Mouse (Mus musculus) thymus, adult 2 months (tissue): Measurements from ENCODE around the gene Actn1.

Experiments
- CTCF ChIP-seq: fragments of 200-500 bp; IDR thresholded peaks from 2 replicates; pipeline ENCODE4 v1.5.1; 2012; ENCODE audit warnings: mild to moderate bottlenecking, control low read depth, low read length, moderate library complexity, borderline replicate concordance; ENCODE audit not compliant: control insufficient read depth, poor library complexity, insufficient read depth; ENCODE audit errors: extremely low read depth
- POLR2A ChIP-seq: fragments of 200-500 bp; IDR thresholded peaks from 2 replicates; pipeline ENCODE4 v1.6.1; 2012; ENCODE audit warnings: mild to moderate bottlenecking, low read length, control low read depth, moderate library complexity; ENCODE audit not compliant: control insufficient read depth, poor library complexity, insufficient read depth; ENCODE audit errors: extremely low read depth

- TF ChIP-seq CTCF = no peak
- no peak for TF ChIP-seq POLR2A
Observed at GRCm38 (mm10) chr12:80273020-80273686, 13.0 kb upstream of the Actn1 start.
